Mouse (Mus musculus) heart, embryonic 13.5 days (tissue): ENCODE results near the gene Usp21. TPM values are rescaled to one million over a fixed set of nuclear protein-coding genes. Genes with fewer than 3 reads are reported as not detected.

Source experiments
- ATAC-seq: fragments of 200-750 bp; cut with Nextera tagmentation; 2 replicates; pipeline ENCODE4 v1.8.0; 2017; ENCODE audit warnings: moderate TSS enrichment; ENCODE audit not compliant: insufficient number of reproducible peaks, low FRiP score, low TSS enrichment; ENCODE audit errors: extremely low read depth
- H3K27ac ChIP-seq: fragments of 300-500 bp; sonication (generic); replicated peaks from 2 replicates; pipeline ENCODE4 v1.5.1; 2015; ENCODE audit warnings: moderate library complexity, mild to moderate bottlenecking, inconsistent platforms
- H3K27me3 ChIP-seq: fragments of 300-500 bp; sonication (generic); replicated peaks from 2 replicates; pipeline ENCODE4 v1.6.1; 2015; ENCODE audit warnings: mild to moderate bottlenecking, inconsistent platforms
- H3K36me3 ChIP-seq: fragments of 300-500 bp; sonication (generic); 2 replicates; pipeline ENCODE4 v1.6.1; 2015; ENCODE audit warnings: mild to moderate bottlenecking, inconsistent platforms
- H3K4me1 ChIP-seq: fragments of 300-500 bp; sonication (generic); 2 replicates; pipeline ENCODE4 v1.6.1; 2015; ENCODE audit warnings: inconsistent platforms
- H3K4me2 ChIP-seq: fragments of 300-500 bp; sonication (generic); 2 replicates; pipeline ENCODE4 v1.6.1; 2015; ENCODE audit warnings: inconsistent platforms, mild to moderate bottlenecking, moderate library complexity
- H3K4me3 ChIP-seq: fragments of 300-500 bp; sonication (generic); 2 replicates; pipeline ENCODE4 v1.5.1; 2015; ENCODE audit warnings: moderate library complexity, mild to moderate bottlenecking, inconsistent platforms
- H3K9ac ChIP-seq: fragments of 300-500 bp; sonication (generic); 2 replicates; pipeline ENCODE4 v1.6.1; 2015; ENCODE audit warnings: inconsistent platforms, mild to moderate bottlenecking, moderate library complexity
- H3K9me3 ChIP-seq: fragments of 300-500 bp; sonication (generic); 2 replicates; pipeline ENCODE4 v1.6.1; 2016; ENCODE audit warnings: inconsistent platforms
- WGBS: fragments of 180-500 bp; shearing (Covaris S2); methylation state at CpG from one replicate; pipeline ENCODE4 v1.1.7; 2015; ENCODE audit warnings: mixed read lengths; 5-methylcytosine and 5-hydroxymethylcytosine counted together
- polyA plus RNA-seq: library from polyadenylated mRNA; unstranded; fragments of >200 nt; fragmentation: Nextera tagmentation; extraction: Ambion mirVana; gene quantifications from 2 replicates; pipeline ENCODE4 v1.2.1, GENCODE M21; 2015

Usp21 gene
- polyA plus RNA-seq, 1 experiment from 2014 or later, result 48.4 TPM

DNA sequence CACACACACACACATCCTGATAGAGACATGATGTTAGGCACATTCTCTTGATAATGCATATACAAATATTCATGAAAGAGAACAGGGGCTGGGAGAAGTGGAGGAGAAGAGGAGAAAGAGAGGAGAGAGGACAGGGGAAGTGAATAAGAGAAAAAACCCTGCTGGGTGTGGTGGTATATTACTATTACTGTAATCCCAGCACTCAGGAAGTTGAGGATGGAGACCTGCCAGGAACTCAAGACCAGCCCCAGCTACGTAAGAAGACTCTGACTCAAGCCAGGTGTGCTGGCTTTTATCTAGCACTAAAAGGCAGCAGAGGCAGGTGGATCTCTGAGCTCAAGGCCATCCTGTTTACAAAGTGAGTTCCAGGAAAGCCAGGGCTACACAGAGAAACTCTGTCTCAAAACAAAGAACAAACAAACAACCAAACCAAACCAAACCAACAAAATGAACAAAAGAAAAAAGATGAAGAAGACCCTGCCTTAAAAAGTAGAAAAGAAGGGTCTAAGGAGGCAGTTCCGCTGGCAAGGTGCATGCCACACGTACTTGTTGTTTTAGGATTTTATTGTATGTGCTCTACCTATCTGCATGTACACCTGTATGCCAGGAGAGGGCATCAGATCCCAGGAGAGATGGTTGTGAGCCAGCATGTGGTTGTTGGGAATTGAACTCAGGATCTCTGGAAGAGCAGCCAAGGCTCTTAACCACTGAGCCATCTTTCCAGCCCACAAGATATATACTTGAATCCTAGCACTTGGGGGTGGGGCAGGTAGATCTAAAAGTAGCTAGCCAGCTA is 23.9 kb downstream of the Usp21 start:
- ATAC-seq, result no peak
- H3K9ac ChIP-seq, result peak overlapping the region; percentile 6; the same call in 1 of the 2 replicates
- no peak overlapping the region for H3K4me3 ChIP-seq
- WGBS, result 70% methylated on average over 3 of the region's 3 CpGs
- peaks cover 16% of the 10 kb centered on the region for H3K4me1 ChIP-seq
- H3K36me3 ChIP-seq, result no peaks in the 10 kb centered on the region
- no peaks in the 10 kb centered on the region for H3K9me3 ChIP-seq
- peak overlapping the region; percentile 67 for H3K4me2 ChIP-seq
- H3K27me3 ChIP-seq, result no peaks in the 10 kb centered on the region
- peak overlapping the region; percentile 93 for H3K27ac ChIP-seq

DNA sequence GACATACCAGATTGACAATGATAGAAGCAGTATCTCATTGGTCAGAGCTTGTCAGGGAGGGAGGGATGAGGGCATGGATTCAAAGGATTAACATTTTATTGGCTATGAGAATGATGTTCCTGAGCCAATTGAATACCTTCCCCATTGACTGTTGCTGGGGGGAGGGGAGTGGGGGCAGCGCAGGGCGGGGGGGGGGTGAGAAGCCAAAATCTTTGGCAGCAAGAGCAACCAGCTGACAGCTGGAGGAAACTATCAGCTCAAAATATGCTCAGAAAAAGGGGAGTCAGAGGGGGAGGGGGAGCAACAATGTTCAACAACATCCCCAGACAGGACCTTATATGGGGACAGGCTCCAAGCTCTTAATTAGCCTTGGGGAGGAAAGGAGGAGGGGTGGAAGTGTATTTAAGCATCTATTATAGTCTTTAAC is 24.6 kb downstream of the Usp21 start:
- Histone ChIP-seq H3K9me3 (no peaks in the 10 kb centered on the region), H3K36me3 (no peaks in the 10 kb centered on the region), H3K9ac (peak overlapping the region; percentile 6; the same call in 1 of the 2 replicates), H3K4me1 (peaks cover 16% of the 10 kb centered on the region), H3K27ac (peak overlapping the region; percentile 93), H3K27me3 (no peaks in the 10 kb centered on the region), H3K4me2 (peak overlapping the region; percentile 67), H3K4me3 (peak overlapping the region; percentile 41)
- ATAC-seq, result peak; percentile 68; the same call in 1 of the 2 replicates
- 0% methylated on average over 2 of the region's 2 CpGs for WGBS

DNA sequence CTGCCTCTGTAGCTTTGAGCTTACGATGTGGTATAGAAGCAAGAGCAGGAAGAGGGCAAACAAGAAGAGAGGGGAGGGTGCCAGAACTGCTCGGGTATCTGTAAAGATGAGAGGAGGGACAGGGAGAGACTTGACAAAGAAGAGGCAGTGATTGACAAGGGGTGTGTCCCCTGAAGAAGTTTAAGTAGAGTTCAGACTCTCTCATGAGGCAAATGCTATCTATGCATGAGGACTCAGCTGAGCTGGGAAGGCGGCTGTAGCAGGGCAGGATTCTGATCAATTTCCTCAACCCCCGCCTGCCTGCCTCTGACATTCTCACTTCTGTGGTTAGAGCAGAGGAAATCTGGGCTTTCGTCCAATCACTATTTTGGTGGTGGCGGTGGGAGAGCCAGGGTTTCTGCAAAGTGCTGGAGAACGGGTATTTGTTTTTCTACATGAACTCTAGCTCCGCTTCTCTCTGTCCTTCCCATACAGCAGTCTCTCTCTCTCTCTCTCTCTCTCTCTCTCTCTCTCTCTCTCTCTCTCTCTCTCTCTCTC is 25.1 kb downstream of the Usp21 start:
- no peaks in the 10 kb centered on the region for H3K36me3 ChIP-seq
- no peaks in the 10 kb centered on the region for H3K9me3 ChIP-seq
- WGBS, result 2% methylated on average over 8 of the region's 8 CpGs
- ATAC-seq, result peak; percentile 54; the same call in 1 of the 2 replicates
- H3K4me1 ChIP-seq, result peaks cover 16% of the 10 kb centered on the region
- no peaks in the 10 kb centered on the region for H3K27me3 ChIP-seq
- peak overlapping the region; percentile 41 for H3K4me3 ChIP-seq
- peak overlapping the region; percentile 93 for H3K27ac ChIP-seq
- H3K9ac ChIP-seq, result peak overlapping the region; percentile 74
- peak overlapping the region; percentile 67 for H3K4me2 ChIP-seq

DNA sequence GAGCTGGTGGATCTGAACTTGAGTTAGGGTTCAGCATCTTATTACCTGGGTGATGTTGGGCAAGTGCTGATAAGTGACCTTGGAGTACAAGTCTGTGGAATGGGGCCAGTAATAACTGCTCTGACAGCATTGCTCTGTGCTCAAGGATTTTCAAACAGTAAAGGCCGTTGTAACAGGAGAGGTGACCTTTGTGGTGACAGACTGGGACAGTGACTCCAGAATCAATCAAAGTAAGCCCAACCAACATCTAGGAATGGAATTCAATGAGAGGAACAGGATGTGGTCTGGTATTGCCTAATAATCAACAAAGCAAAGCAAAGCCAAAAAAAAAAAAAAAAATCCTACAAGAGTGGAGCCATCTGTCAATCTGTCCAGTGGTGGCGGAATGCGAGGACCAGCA is 27.5 kb downstream of the Usp21 start:
- H3K9me3 ChIP-seq, result no peaks in the 10 kb centered on the region
- peaks cover 16% of the 10 kb centered on the region for H3K4me1 ChIP-seq
- no peak overlapping the region for H3K27ac ChIP-seq
- WGBS, result 66% methylated on average over 3 of the region's 3 CpGs
- no peak overlapping the region for H3K9ac ChIP-seq
- no peak overlapping the region for H3K4me3 ChIP-seq
- no peak overlapping the region for H3K4me2 ChIP-seq
- no peaks in the 10 kb centered on the region for H3K27me3 ChIP-seq
- ATAC-seq, result no peak
- H3K36me3 ChIP-seq, result no peaks in the 10 kb centered on the region

DNA sequence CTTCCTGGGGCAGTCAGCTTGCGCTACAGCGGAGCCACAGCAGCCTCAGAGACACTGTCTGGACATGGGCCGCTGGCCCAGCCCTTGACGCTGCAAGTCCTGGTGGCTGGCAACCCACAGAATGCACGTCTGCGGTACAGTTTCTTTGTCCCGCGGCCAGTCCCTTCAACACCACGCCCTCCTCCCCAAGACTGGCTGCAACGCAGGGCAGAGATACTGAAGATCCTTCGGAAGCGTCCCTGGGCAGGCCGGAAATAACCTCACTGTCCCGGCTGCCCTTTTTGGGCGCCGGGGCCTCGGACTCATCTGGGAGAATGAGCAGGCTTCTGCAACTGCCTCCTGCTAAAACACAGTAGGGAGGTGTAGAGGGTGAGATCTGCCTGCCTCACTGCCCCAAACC is 28.9 kb downstream of the Usp21 start:
- peak overlapping the region; percentile 38 for H3K4me2 ChIP-seq
- ATAC-seq, result no peak
- H3K27me3 ChIP-seq, result no peaks in the 10 kb centered on the region
- H3K4me3 ChIP-seq, result no peak overlapping the region
- no peak overlapping the region for H3K27ac ChIP-seq
- H3K36me3 ChIP-seq, result 0 out of 2 replicates have a peak, but pooled peaks cover 4% of the 10 kb centered on the region
- H3K9ac ChIP-seq, result peak overlapping the region; percentile 33; the same call in 1 of the 2 replicates
- H3K9me3 ChIP-seq, result no peaks in the 10 kb centered on the region
- WGBS, result 55% methylated on average over 17 of the region's 17 CpGs
- H3K4me1 ChIP-seq, result peaks cover 16% of the 10 kb centered on the region

DNA sequence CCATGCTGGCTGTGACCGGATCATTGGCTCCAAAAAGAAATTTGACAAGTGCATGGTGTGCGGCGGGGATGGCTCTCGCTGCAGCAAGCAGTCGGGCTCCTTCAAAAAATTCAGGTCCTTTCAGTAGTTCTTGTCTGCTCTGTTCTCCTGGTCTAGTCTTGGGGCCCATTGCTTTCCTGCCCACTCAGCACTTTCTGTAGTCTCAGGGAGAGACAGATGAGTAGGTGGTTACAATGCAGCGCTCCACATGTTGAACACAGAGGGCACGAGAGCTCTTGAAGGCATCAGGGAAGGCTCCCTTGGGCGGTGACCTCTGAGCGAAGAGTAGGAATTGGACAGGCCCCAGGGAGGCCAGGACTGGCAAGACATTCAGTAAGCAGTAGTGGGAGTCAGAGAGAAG is 30.0 kb downstream of the Usp21 start:
- Histone ChIP-seq H3K4me3 (no peak overlapping the region), H3K27ac (no peak overlapping the region), H3K9me3 (no peaks in the 10 kb centered on the region), H3K36me3 (0 out of 2 replicates have a peak, but pooled peaks cover 4% of the 10 kb centered on the region), H3K27me3 (peaks cover 3% of the 10 kb centered on the region; the same call in 1 of the 2 replicates), H3K4me2 (no peak overlapping the region), H3K4me1 (peaks cover 8% of the 10 kb centered on the region), H3K9ac (no peak overlapping the region)
- 73% methylated on average over 9 of the region's 9 CpGs for WGBS
- no peak for ATAC-seq

DNA sequence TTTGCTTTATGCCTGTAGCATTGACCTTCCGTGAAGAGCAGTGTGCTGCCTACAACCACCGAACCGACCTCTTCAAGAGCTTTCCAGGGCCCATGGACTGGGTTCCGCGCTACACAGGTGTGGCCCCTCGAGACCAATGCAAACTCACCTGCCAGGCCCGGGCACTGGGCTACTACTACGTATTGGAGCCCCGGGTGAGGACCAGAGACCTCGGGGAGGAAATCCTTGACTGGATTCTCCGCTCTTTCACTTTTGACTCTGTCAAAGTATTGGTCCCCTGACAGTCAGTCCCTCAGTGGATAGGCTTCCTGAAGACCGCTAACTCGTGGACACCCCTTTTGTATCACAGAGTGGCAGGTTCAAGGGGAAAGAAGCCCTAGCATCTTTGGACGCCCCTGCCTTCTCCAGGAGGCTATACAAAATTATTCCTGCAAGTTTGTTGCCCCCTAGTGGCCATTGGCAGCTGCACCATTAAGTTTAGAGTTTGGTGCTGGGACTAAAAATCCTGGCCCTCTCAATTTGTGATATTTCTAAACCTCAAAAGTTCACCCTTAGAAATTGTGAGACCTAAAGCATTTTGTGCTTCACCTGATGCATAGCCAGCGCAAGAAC is 30.7 kb downstream of the Usp21 start:
- Histone ChIP-seq H3K9ac (no peak overlapping the region; the same call in 1 of the 2 replicates), H3K27ac (no peak overlapping the region), H3K4me1 (peaks cover 9% of the 10 kb centered on the region), H3K27me3 (peaks cover 4% of the 10 kb centered on the region; the same call in 1 of the 2 replicates), H3K4me3 (no peak overlapping the region), H3K4me2 (no peak overlapping the region), H3K9me3 (no peaks in the 10 kb centered on the region), H3K36me3 (0 out of 2 replicates have a peak, but pooled peaks cover 4% of the 10 kb centered on the region)
- 59% methylated on average over 15 of the region's 15 CpGs for WGBS
- ATAC-seq, result no peak

DNA sequence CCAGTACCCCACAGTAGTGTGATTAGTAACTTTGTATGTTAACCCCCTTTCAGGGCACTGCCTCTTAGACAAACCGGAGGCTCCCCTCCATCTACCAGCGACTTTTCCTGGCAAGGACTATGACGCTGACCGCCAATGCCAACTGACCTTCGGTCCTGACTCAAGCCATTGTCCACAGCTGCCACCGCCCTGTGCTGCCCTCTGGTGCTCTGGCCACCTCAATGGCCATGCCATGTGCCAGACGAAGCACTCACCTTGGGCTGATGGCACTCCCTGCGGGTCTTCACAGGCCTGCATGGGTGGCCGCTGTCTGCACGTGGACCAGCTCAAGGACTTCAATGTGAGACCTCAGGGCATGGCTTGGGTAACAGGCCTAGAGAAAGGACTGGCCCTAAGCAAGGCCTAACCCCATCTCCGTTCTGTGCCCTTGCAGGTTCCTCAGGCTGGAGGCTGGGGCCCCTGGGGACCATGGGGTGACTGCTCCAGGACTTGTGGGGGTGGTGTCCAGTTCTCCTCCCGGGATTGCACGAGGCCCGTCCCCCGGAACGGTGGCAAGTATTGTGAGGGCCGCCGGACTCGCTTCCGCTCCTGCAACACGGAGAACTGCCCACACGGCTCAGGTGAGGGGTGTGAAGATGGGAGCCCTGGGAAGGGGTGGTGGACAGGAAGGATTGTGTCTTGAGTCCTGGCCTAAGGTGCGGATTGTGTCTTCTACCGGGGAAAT is 31.5 kb downstream of the Usp21 start:
- Histone ChIP-seq H3K4me1 (peaks cover 15% of the 10 kb centered on the region), H3K36me3 (0 out of 2 replicates have a peak, but pooled peaks cover 4% of the 10 kb centered on the region), H3K27me3 (peaks cover 4% of the 10 kb centered on the region; the same call in 1 of the 2 replicates), H3K27ac (no peak overlapping the region), H3K4me2 (no peak overlapping the region), H3K4me3 (no peak overlapping the region), H3K9ac (no peak overlapping the region), H3K9me3 (no peaks in the 10 kb centered on the region)
- no peak for ATAC-seq
- WGBS, result 84% methylated on average over 24 of the region's 24 CpGs

DNA sequence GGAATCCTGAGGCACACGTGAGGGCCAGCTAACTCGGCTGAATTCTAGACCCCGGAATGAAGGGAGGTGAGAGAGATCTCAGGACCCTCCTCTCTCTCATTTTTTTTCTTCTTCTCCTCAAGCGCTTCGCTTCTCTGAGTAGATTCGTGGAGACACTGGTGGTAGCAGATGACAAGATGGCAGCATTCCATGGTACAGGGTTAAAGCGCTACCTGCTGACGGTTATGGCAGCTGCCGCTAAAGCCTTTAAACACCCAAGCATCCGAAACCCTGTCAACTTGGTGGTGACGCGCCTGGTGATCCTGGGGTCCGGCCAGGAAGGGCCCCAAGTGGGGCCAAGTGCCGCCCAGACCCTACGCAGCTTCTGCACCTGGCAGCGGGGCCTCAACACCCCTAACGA is 35.4 kb downstream of the Usp21 start:
- ATAC-seq, result no peak
- H3K36me3 ChIP-seq, result 0 out of 2 replicates have a peak, but pooled peaks cover 4% of the 10 kb centered on the region
- peak overlapping the region; percentile 42; the same call in 1 of the 2 replicates for H3K4me3 ChIP-seq
- H3K4me2 ChIP-seq, result peak overlapping the region; percentile 59
- 45% methylated on average over 17 of the region's 17 CpGs for WGBS
- H3K27ac ChIP-seq, result peak overlapping the region; percentile 72
- H3K4me1 ChIP-seq, result peaks cover 49% of the 10 kb centered on the region
- H3K27me3 ChIP-seq, result peaks cover 10% of the 10 kb centered on the region; the same call in 1 of the 2 replicates
- peak overlapping the region; percentile 67 for H3K9ac ChIP-seq
- H3K9me3 ChIP-seq, result no peaks in the 10 kb centered on the region

DNA sequence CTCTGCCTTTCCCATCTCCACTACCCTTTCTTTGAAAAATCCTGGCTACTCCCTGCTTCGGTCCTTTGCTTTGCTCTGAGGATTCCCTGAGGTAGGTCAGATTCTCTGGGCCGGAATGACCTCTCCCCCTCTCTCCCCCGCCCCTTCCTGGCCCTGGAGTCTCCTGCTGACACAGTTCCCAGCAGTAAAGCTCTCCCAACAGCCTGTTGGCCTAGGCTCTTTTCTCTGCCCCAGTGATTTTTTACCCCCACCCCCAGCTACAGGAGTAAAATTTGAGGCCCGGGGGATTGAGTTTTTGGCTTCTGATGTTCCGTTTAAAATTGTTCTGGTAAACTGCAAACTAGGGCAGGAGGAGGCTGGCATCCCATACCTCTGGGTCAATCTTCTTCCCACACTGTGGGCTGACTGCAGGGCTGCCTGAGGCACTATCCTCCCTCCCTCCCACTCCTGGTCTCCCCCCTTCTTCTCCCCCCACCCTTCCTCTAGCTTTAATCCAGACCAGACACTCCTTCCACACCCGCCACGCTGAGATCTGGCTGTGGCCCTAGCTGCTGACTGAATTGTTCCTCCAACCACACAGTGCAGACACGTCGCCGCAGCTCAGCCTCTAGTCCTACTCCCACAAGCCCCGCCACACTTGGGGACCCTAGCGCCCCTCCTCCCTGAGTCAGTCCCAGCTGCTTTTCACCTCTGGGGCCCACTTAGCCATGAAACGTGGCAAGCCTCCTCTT is 36.0 kb downstream of the Usp21 start:
- no peak for ATAC-seq
- peaks cover 50% of the 10 kb centered on the region for H3K4me1 ChIP-seq
- H3K9me3 ChIP-seq, result no peaks in the 10 kb centered on the region
- 15% methylated on average over 13 of the region's 13 CpGs for WGBS
- H3K27me3 ChIP-seq, result peaks cover 10% of the 10 kb centered on the region; the same call in 1 of the 2 replicates
- peak overlapping the region; percentile 72 for H3K27ac ChIP-seq
- H3K9ac ChIP-seq, result peak overlapping the region; percentile 67
- H3K4me3 ChIP-seq, result peak overlapping the region; percentile 42
- 0 out of 2 replicates have a peak, but pooled peaks cover 4% of the 10 kb centered on the region for H3K36me3 ChIP-seq
- H3K4me2 ChIP-seq, result peak overlapping the region; percentile 59
